Mouse (Mus musculus): ENCODE measurements around the gene Cdyl.

DNA sequence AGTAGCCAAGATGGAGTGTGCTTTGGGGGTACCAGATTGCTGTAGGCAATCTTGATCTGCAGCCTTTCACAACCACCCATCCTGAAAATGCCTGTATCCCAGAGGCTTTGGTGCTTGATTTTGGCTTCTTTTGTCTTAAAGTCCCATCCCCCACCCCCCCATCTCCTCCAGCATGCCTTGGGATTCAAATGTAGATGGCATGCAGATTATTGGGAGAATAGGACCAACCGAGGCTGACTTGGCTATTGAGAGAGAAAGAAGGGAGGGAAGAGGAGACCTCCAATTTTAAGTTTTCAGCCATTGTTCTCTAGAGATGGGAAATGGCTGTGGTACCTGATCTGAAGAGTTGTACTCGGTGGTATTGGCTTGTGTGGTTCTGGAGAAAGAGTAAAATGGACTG lies 78.6 kb downstream of the Cdyl start:
- TF ChIP-seq CTCF (IDR thresholded peaks at IDR 0.05; ENCODE audit: extremely low read depth, insufficient read depth, low read length): no peak
- TF ChIP-seq POLR2A (IDR thresholded peaks at IDR 0.05; ENCODE audit: extremely low read depth, insufficient read depth, low read length): no peak

Data from cortical plate, adult 2 months (tissue).